ENCODE assay signal across 7 mouse cellular contexts in the genomic region with DNA sequence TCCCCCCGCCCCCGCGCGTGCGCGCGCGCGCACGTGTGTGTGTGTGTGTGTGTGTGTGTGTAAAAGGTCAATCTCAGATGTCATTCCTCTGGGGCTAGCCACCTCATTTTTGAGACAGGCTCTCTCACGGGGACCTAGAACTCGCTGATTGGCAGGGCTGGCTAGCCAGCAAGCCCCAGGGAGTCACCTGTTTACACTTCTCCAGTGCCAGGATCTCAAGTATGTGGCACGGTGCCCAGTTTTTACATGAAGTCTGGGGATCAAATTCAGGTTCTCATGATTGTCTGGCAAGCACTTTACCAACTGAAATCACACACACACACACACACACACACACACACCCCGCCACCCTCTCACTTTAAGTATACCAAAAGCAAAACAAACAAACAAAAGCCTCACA. TPM values are rescaled to one million over a fixed set of nuclear protein-coding genes. Genes with fewer than 3 reads are reported as not detected.
DNase-seq lines count a peak whose midpoint lies in the region; ATAC-seq and TF ChIP-seq lines count a peak whose summit lies in the region.

No protein-coding gene starts in this region.

- CTCF ChIA-PET in Patski (lab: Charles Lee), result no interaction called here

- no peak overlapping the region for H3K27ac ChIP-seq in midbrain, embryonic 11.5 days (ENCODE audit: low read depth, low read length)

- peaks cover 31% of the 10 kb centered on the region for H3K36me3 ChIP-seq in midbrain, embryonic 11.5 days (ENCODE audit: control insufficient read depth, insufficient read depth, low read length)

- TF ChIP-seq CTCF in Patski (IDR thresholded peaks at IDR 0.05), result no peak

- no peak overlapping the region for H3K4me3 ChIP-seq in midbrain, embryonic 11.5 days (ENCODE audit: low read depth, low read length)

- H3K9ac ChIP-seq in midbrain, embryonic 11.5 days (ENCODE audit: low read length), result no peak overlapping the region

- no peaks in the 10 kb centered on the region for H3K27me3 ChIP-seq in Patski
- H3K27me3 ChIP-seq in midbrain, embryonic 11.5 days (ENCODE audit: control insufficient read depth, insufficient read depth, low read length), result no peaks in the 10 kb centered on the region

- no peak for ATAC-seq in Patski
- ATAC-seq in frontal cortex, adult (ENCODE audit: low TSS enrichment), result no peak
- no peak for ATAC-seq in midbrain, embryonic 11.5 days (ENCODE audit: low FRiP score)

- H3K9me3 ChIP-seq in midbrain, embryonic 11.5 days (ENCODE audit: control insufficient read depth, low read length), result no peaks in the 10 kb centered on the region

- no peak overlapping the region for H3K4me2 ChIP-seq in midbrain, embryonic 11.5 days

- in situ Hi-C loops in Patski (cut with MboI; ENCODE audit: low pct_unique_long_range_greater_than_20kb), result no loop called here

- H3K4me1 ChIP-seq in midbrain, embryonic 11.5 days (ENCODE audit: control insufficient read depth, insufficient read depth, low read length), result no peaks in the 10 kb centered on the region

- peak; percentile 69 for DNase-seq in 3T3-L1 (ENCODE audit: low read depth, low spot score)
- DNase-seq in Patski (ENCODE audit: low read depth, low spot score), result peak; percentile 69
- peak; percentile 26 to 69 for DNase-seq in heart, adult 9 months (ENCODE audit: low spot score in 2 of 2)
- peak; percentile 89 to 91 for DNase-seq in lung, adult 18-20 months
- no peak for DNase-seq in liver
- no peak for DNase-seq in midbrain, embryonic 11.5 days (ENCODE audit: low spot score, missing footprints)

- POLR2A ChIA-PET in Patski (lab: Charles Lee), result no interaction called here

- 95% methylated on average over 14 of the region's 14 CpGs for whole genome bisulfite sequencing in midbrain, embryonic 11.5 days

RNA-seq across cellular contexts. Expression of a gene that starts 26.9 kb away (rescaled TPM):
- 33.1 TPM for polyA plus RNA-seq in Patski (2021)
- 272 and 287 TPM in 2 replicates for polyA plus RNA-seq in midbrain, embryonic 11.5 days (2014; fragmentation: Nextera tagmentation; extraction: Ambion mirVana)

RNA-seq across cellular contexts. Expression of a gene that starts 42.0 kb away (rescaled TPM):
- polyA plus RNA-seq in Patski (2021), result 43.0 TPM
- polyA plus RNA-seq in midbrain, embryonic 11.5 days (2014; fragmentation: Nextera tagmentation; extraction: Ambion mirVana), result 4.9 and 6.3 TPM in 2 replicates

Comparison
In these comparisons a context has a peak if more than half of its experiments do, and no peak if none do; other contexts are left out.
1. DNase-seq: peak in 3T3-L1 (single experiment), Patski (single experiment), heart, adult 9 months (2 of 2) and lung, adult 18-20 months (2 of 2); none in liver (single experiment) and midbrain, embryonic 11.5 days (single experiment).